Mouse (Mus musculus) liver (tissue): ENCODE data around the gene Magi1.
A peak's percentile ranks its signal among the peaks of the same experiment; 100 is the strongest.

ENCODE experiments used
- DNase-seq: peaks from one replicate; pipeline ENCODE4 v3.0.0-alpha.2; 2020; ENCODE audit warnings: mixed read lengths

Magi1 gene

DNA sequence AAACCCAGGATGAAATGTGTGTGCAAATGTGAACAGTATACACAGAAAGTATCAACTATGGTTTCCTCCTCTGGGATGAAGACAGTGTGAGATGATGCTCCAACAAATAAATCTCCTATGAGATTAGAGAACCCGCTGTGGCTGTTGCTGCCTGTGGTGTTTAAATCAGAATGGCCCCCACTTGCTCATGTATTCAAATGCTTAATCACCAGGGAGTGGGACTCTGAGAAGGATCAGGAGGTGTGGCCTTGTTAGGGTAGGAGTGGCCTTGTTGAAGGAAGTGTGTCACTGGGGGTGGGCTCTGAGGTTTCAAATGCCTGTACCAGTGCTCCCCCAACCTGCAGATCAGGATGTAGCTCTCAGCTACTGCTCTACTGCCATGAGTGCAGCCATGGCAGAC lies 410.2 kb downstream of the Magi1 start:
- no peak for DNase-seq

- no peak for DNase-seq
Observed at GRCm38 (mm10) chr6:93871516-93871915, 412.2 kb downstream of the Magi1 start.

- DNase-seq, result no peak
Observed at GRCm38 (mm10) chr6:93870023-93870422, 413.7 kb downstream of the Magi1 start.

- DNase-seq, result no peak
Observed at GRCm38 (mm10) chr6:93862263-93862662, 421.5 kb downstream of the Magi1 start.

- no peak for DNase-seq
Observed at GRCm38 (mm10) chr6:93856783-93857182, 426.9 kb downstream of the Magi1 start.

DNA sequence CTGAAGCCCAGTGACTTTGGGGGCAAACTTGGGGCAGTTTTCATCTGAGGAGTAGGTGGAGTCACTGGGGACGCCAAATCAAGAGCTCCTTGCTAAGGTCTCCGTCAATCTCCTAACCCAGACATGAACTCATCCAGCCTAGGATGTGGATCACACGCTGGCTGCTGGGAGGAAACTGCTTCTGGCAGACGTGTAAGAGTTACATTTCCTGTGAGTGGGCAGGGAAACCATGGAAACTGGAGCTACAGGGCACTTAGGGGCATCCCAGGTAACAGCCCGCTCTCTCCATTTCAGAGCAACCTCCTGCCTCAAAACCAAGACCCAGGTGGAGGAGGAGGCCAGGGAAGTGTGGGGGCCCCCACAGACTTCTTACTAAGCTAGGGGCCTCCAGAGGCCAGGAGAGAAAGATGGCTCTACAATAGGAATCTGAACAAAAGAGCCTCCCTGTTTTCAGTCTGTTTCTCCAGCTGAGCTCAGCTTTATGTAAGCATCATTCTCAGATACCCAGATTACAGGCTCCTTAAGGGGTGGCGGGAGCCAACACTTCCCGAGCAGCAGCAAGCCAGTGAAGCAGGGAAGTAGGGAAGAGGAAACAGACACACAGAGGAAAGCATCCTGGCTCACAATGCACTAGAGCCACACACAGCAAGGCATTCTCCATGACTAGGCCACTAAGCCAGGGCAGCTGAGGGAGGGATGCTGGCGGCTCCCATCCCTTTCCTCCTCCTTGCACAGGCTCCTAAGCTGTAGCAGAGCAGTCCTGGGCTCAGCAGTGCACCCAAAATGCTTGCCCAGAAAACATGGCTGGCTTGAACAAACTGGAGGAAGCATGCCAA lies 427.7 kb downstream of the Magi1 start:
- DNase-seq, result no peak

DNA sequence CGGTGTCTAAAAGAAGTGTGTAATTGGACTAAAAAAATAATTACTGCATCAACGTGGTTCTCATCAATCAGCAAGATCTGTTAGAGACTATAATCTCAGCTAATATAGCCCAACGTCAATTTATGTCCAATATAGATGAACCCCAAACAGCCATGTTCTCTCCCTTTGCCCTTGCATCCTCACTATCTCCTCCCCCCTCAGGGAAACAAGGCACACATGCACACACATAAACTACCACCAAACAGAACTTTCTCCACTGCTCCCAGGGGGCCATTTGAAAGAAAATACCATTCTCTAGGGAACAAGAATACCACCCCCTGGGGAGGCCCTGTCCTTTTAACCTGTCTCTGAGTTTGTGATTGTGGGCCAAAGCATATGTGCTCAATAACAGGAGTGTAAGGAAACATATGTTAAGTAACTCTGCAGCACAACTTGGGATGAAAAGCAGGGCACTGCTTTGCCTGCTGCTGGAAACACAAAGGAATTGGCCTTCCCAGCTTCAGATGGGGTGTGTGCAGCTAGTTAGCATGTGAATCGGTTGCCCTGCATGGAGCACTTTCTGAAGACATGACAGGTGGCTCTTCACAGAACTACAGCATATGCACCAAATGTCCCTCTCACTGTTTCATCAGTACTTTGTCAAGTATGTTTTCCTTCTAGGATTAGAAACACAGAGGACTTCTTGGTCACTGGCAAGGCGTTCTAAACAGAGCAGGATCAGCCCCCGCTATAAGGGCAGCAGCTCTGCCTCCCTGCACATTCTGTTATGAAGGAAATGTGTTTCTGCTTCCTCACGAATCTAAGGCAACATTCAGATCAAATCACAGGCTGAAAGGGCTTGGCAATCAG lies 434.6 kb downstream of the Magi1 start:
- no peak for DNase-seq

GRCm38 (mm10) chr6:93845498-93845897 lies 438.2 kb downstream of the Magi1 start:
- no peak for DNase-seq

GRCm38 (mm10) chr6:93845080-93845479 lies 438.6 kb downstream of the Magi1 start:
- DNase-seq, result no peak

- DNase-seq, result no peak
Observed at GRCm38 (mm10) chr6:93844576-93844975, 439.1 kb downstream of the Magi1 start.

DNA sequence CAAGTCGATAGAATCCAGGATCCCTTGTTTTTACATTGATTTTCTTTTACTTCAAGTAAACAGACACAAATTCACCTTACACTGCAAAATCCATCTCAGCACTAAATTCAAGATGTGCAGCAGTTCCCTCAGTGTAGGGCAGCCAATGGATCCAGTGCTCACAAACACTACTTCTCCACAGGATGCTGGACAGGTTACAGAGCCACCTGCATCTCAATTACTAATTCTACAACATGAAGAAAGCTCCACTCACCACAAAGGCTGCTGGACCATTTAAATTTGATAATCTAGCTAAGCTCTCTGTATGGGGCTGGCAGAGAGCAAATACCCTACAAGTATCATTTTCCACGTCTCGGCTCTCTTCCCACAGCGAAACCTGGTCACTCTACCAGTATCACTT lies 445.3 kb downstream of the Magi1 start:
- DNase-seq, result no peak

- DNase-seq, result no peak
Observed at GRCm38 (mm10) chr6:93836585-93836984, 447.1 kb downstream of the Magi1 start.

- no peak for DNase-seq
Observed at GRCm38 (mm10) chr6:93835211-93835610, 448.5 kb downstream of the Magi1 start.

GRCm38 (mm10) chr6:93828262-93828661 lies 455.5 kb downstream of the Magi1 start:
- no peak for DNase-seq

- no peak for DNase-seq
Observed at GRCm38 (mm10) chr6:93826875-93827274, 456.8 kb downstream of the Magi1 start.

GRCm38 (mm10) chr6:93822221-93822897 lies 461.4 kb downstream of the Magi1 start:
- no peak for DNase-seq

- DNase-seq, result no peak
Observed at GRCm38 (mm10) chr6:93821512-93821911, 462.2 kb downstream of the Magi1 start.

DNA sequence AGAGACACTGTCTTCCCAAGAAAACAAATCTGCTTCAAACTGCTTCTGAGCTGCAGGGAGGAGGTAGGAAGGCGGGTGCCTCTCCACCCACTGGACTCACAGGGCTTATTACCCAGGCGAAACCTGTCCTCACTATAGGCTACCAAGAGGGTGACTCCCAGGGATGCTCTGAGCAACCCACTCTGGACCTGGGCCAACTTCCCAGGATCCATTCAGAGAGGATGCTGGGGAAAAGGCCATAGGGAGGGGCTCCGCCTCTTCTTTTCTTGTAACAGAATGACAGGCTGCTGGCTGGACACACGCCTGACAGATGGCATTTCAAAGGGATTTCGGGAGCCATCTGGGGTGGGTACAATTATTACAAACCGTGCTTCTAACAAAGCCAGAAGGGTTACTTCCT lies 463.8 kb downstream of the Magi1 start:
- DNase-seq, result peak; percentile 5

GRCm38 (mm10) chr6:93819282-93819681 lies 464.4 kb downstream of the Magi1 start:
- DNase-seq, result no peak

DNA sequence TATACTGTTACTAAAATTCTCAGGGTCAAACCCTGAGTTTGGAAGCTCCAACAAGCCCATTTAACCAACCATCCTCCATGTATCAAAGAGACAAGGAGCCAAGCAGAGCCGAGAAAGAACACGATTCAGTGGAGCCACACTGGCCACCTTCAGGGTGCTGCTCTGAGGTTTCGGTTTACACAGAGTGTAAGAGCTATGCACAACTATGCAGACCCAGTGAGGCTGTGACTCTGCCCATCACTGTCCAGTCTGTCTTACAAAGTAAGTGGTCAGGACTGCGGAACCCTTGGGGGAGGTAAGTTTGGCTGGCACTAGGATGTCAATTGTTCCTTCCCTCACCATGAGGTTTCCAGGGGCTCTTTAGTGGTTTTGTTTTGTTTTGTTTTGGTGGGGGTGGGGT lies 465.2 kb downstream of the Magi1 start:
- no peak for DNase-seq

- no peak for DNase-seq
Observed at GRCm38 (mm10) chr6:93805407-93805936, 478.2 kb downstream of the Magi1 start.

GRCm38 (mm10) chr6:93802390-93802789 lies 481.3 kb downstream of the Magi1 start:
- DNase-seq, result no peak

DNA sequence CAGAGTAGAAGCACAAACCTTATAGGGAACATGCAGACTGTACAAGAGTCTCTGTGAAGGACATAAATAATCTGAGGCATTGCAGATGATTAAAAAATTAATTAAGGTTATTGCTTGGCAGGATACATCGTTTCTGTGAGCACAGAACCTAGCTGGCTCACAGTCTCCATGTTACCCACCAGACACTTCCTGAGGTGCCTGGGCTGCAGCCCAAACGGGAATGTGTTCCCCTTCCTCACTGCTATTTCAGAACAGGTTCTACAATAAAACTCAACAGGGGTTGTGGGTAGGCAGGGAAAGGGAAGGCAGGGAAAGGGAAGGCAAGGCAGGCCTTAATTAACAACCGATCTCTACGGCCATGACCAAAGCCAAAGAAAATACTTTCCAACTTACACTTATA lies 483.3 kb downstream of the Magi1 start:
- DNase-seq, result no peak
